Mouse (Mus musculus) left cerebral cortex, postnatal 14 days (tissue): ENCODE results near the gene Sesn1. TPM values are rescaled to one million over a fixed set of nuclear protein-coding genes. Genes with fewer than 3 reads are reported as not detected.
"Not testable (repeated sequence)": the region's sequence is repeated elsewhere in the genome, so short reads cannot be mapped to it uniquely, and the experiment has no call there.

Source experiments
- DNase-seq, 2 experiments: peaks; one replicate each; pipeline ENCODE4 v3.0.0; 2021 to 2022; ENCODE audit warnings: low spot score in 2 of 2, mixed read lengths in 1 of 2
- intact Hi-C: fragments of 180-260 bp; cut with DNase I; formaldehyde crosslinking; loops from one replicate; pipeline ENCODE4 v1.15.1; 2025
- total RNA-seq, 2 experiments: library from RNA; stranded (reverse); gene quantifications; 2 replicates each; pipeline ENCODE4 v1.2.3; 2021

The Sesn1 gene
- total RNA-seq, 2 experiments from 2014 or later: 39.3 to 52.8 TPM

DNA sequence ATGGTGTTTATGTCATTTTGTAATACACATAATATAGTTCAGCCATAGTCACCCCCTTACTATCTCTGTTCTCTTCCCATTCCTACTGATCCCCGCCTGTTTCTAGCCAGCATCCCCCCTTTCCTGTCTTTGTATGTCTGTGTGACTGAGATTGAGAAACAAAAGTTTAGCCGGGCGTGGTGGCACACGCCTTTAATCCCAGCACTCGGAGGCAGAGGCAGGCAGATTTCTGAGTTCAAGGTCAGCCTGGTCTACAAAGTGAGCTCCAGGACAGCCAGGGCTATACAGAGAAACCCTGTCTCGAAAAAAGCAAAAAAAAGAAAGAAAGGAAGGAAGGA is 9.0 kb downstream of the Sesn1 start:
- intact Hi-C loops: not testable (repeated sequence)

DNA sequence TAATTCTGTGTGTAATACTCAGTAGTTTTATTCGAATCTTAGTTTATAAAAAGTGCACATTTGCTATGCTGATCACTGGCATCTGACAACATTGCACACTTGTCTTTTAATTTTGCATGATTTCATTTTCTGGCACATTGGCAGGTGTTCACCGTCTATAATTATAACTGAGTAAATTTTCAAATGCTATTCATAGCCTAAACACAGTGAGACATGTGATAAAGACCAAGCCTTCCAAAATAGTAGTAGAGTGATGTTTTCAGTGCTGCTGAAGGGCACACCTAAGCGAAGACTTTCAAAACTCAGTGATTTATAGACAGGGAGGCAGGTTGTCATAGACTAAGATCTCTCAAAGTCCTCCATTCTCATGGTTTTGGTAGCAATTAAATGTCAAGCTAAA is 9.6 kb downstream of the Sesn1 start:
- no peak for DNase-seq
- intact Hi-C loops: no loop called here

More for the DNA sequence above, 9.0 kb downstream of the Sesn1 start:
- DNase-seq: not testable (repeated sequence)

DNA sequence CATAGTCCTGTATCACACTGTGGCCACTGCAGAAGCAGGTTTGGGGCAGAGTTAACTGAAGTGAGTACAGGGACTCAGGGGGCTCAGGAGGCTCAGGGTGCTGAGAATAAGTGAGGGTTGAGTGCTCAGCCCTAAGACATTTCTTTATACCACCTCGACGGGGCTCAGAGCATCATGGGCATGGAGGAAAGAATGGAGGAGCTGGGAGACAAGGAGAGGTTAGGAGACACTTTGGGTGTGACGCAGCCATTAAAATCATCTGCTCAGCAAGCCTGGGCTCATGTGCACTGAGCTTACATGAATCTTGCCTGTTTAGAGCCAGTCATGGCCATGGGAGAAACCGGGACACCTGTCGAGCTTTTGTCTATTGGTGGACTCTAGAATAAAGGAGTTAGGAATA is 10.7 kb downstream of the Sesn1 start:
- intact Hi-C loops: no loop called here
- no peak for DNase-seq

DNA sequence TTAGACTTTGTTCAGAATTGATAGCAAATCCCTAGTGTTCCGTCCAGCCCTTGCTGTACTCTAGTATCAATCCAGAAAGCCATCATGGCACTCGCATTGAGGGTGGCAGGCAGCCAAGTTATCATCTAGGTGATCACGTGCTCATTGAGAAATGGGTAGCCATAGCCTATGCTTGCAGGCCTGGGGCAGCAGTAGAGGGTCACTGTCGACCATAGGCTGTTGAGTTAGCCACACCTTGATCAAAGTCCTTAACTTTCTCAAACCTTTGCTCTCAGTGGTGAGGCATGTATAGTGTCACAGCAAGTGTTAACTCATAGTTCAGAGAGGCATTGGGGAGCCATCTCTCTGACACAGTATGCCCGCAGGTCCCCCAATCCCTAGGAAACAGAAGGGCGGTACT is 11.4 kb downstream of the Sesn1 start:
- intact Hi-C loops: no loop called here
- DNase-seq: no peak

DNA sequence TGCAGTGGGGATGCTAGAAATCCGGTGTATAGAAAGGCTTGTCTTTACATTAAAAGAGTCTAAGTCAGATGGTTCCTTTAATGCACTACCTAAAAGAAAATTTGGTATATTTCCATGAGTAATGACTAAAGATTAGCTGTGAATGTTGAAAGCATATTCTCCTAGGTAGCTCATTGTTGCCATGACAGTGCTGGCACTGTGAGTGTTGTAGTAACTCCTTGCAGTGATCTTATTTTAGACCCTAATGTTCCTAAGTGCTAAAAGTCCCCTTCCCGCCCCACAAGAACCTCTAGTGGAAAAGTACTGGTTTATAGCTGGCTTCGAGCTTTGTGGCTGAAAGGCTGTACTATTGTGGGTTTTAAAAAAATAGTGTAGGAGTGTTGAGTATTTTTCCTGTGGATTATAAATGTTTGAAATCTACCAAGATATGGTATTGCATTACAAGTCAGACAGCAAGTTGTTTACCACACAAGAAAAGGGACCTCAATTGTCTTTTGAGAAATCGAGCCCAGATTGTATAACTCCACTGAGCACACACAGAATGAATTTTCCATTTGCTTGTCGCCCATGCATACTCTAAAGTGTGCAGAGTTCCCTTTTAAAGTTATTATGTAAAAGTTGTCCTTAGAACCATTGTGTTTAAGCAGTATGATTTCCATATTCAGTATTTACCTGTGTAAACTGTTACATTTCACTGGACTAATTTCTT is 13.0 kb downstream of the Sesn1 start:
- intact Hi-C loops: no loop called here
- DNase-seq: peak; percentile 20 to 45

DNA sequence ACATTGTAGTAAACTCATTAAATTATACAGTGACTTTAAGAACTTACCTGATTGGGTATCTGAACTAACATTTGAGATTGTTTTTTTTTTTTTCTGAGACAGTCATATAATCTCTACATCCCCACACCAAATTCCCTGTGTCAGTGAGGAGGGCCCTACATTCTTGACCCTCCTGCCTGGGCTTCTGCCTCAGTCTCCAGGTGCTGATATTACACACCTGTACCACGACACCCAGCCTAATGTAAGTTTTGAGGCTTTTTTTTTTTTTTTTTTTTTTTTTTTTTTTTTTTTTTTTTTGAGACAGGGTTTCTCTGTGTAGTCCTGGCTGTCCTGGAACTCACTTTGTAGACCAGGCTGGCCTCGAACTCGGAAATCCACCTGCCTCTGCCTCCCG is 13.5 kb downstream of the Sesn1 start:
- intact Hi-C loops: not testable (repeated sequence)

DNA sequence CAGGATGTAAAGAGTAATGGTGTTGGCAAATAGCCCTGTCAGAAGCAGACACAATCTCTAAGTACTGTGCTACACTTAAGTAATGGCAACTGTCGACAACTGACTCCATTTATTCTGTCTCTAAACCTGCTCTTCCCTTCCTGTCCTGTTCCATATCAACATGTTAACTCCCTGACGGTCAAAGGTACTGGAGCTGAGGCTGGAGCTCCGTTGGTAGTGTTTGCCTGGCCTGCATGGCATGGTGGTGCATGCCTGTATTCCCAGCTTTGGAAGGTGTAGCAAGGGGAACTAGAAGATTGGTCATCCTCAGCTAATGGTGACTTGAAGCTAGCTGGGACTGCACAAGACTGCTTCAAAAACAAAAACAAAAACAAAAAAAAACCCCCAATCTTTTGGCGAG is 14.2 kb downstream of the Sesn1 start:
- intact Hi-C loops: no loop called here

More for the DNA sequence above, 13.5 kb downstream of the Sesn1 start:
- DNase-seq: not testable (repeated sequence)

DNA sequence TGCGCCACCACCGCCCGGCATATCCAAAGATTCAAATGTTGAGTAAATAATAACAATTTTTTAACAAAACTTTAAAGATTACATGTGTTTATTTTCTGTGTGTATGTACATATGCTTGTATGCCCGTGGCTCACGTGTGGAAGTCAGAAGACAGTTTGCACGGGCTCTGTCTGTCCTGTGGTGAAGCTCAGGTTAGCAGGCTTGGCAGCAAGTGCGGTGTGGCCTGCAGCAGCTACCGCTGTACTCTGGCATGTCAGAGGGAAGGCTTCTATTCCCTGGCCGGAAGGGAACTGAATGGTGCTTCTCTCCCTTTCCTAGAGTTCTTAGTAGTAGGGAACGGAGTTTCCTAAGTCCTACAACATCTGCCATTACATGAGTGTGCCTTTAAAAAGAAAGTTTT is 15.3 kb downstream of the Sesn1 start:
- intact Hi-C loops: no loop called here
- no peak for DNase-seq

More for the DNA sequence above, 14.2 kb downstream of the Sesn1 start:
- DNase-seq: no peak

DNA sequence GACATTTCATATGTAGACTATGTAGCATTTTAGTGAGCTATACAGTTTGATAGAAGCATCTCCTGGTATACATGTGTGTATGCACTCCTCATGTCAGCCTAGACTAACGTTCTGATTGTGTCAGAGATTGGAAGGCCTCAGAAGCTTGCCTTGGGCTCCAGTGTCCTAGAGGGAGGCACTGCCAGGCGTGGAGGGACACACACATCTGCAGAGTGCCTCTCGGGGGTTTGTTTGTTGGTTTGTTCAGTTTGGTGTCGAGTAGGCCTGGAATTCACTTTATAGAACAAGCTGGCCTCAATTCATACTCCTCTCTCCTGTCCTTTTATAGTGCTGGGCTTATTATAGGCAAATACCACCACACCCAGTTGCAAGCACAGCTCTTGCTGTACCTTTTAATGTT is 16.3 kb downstream of the Sesn1 start:
- intact Hi-C loops: no loop called here
- no peak for DNase-seq

DNA sequence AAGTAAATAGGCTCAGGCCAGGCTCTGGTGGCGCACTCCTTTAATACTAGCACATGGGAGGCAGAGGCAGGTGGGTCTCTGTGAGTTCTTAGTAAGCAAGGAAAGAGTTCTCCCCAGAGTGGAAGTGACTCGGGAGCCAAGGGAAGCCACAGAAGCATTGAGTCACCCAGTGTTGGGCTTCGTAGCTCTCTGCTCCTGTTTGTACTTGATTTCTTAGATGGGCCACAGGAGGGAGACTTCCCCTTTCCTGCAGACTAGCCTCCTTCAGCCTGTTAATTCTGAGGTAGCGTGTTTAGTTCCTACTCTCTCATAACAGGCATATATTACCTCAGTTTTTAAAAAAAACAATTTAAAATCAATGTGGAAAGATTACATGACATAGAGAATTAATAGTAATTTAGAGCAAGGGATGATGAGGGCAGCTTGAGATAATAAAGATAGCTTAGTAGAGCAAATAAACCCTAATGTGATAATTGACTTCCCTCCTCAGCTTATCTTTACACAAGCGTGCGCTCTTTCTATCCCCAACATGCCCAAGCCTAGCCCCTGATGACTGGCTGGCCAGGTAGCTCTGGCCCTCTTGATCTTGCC is 16.9 kb downstream of the Sesn1 start:
- intact Hi-C loops: no loop called here
- DNase-seq: no peak

DNA sequence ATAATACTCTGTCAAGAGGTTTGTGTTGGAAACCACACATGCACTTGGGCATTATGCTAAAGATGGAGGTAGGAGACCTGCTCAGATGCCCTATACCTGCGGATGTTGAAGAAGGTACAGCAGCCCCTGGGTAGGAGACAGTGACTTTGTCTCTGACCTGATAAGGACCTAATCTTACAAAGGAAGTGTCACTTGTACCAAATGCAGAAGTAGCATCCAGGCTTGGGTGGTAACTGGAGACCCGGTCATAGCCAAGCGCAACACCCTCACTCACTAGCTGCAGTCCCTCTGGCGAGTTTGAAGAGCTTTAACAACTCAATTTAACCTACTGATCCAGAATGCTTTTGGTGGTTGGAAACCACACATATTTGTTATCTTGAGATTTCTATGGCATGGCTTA is 18.0 kb downstream of the Sesn1 start:
- no peak for DNase-seq
- intact Hi-C loops: no loop called here

DNA sequence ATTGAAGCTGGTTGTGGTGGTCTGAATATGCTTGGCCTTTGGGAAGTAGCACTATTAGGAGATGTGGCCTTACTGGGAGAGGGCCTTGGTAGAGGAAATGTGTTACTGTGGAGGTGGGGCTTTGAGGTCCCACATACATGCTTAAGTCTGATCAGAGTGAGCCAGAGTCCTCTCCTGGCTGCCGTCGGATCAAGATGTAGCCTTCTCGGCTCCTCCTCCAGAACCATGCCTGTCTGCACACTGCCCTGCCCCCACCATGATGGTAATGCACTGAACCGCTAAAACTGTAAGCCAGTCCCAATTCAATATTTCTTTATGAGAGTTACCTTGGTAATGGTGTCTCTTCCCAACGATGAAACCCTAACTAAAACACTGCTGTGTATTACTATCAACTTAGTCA is 19.5 kb downstream of the Sesn1 start:
- DNase-seq: no peak
- intact Hi-C loops: no loop called here

DNA sequence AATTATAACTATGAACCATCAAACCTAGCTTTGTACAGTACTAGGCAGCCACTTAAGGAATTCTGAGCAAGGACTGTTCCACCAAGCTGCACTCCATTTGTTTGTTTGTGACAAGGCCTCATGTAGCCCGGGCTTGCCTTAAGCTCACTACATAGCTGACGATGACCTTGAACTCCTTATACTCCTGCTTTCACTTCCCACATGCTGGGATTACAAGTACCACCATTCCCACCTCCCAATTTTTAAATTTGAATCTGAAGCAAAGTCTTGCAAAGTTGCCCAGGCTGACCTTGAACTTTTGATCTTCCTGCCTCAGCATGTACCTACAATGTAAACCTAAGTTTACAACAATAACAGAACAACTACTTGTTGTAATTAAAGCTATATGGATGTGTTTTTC is 20.2 kb downstream of the Sesn1 start:
- intact Hi-C loops: loop anchor here (2.0 to 5.0 kb wide), 4 partner anchors 59 to 462 kb away; partner anchors contain the start of gene Foxo3
- no peak for DNase-seq

DNA sequence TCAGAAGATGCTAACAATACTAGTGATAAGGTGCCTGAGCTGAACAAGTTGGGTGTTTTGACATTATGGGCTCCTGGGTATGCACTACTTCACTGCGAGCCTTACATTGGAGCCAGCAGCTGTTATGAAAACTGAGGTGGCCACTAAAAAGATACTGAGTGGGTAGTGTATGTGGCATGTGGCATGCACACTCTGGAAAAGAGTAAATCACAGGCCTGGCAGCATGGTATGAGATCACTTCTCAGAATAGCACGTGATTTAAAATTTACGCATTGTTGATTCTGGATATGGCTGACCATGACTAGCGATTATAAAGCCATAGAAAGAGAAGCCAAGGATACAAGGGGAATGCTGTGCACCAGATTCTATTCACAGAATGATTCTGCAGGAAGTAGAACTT is 20.7 kb downstream of the Sesn1 start:
- intact Hi-C loops: loop anchor here (2.0 to 5.0 kb wide), 4 partner anchors 58 to 462 kb away; partner anchors contain the start of gene Foxo3
- no peak for DNase-seq

DNA sequence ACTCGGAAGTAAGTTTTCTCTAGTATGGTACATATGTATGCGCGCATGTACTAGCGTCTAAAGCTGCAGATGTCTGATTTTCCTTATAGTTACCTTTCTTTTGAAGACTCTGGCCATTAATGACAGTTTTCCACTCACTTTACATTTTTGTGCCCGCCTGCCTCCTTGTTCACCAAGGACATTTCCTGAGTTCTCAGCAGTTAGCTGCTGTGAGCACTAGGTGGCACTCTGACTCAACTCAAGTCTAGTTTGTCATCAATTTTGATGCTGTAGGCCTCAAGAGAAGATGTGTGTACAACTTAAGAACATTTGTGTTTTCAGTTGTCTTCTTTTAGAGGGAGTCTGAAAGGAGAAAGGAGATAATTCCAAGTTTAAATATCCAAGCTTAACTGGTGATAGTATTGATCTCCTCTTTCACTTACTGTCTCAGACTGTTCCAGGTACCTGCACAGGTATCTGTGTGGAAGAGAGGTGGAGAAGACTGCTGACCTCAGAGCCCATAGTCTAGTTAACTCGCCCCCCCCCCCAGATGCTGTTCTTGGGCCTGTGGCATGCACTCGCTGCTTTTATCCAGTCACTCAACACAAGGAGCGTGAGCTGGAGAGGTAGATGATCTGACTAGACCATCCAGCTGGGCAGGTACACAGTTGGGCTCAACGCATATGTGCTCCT is 21.3 kb downstream of the Sesn1 start:
- DNase-seq: peak; percentile 82 to 83
- intact Hi-C loops: loop anchor here (2.0 to 5.0 kb wide), 4 partner anchors 58 to 461 kb away; partner anchors contain the start of gene Foxo3

DNA sequence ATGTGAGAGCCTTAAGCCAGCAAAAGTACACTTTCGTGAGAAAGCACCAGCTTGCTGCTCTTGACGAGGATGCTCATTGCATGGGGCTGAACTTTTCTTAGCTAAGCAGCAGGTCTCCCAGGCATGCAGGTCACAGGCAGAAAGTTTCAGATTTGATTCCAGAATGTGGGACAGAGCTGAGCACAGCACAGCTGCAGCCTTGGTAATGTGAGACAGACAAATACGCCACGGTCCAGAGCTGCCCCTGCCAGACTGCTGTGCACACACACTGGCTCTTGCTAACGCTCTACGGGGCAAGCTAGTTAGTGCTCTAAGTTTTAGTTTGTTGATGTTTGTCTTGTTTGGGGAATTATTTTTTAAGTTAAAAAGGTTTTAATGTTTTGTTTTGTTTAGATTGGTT is 22.5 kb downstream of the Sesn1 start:
- intact Hi-C loops: loop anchor here (5.0 kb wide), 3 partner anchors 145 to 460 kb away; partner anchors contain the start of gene Foxo3

DNA sequence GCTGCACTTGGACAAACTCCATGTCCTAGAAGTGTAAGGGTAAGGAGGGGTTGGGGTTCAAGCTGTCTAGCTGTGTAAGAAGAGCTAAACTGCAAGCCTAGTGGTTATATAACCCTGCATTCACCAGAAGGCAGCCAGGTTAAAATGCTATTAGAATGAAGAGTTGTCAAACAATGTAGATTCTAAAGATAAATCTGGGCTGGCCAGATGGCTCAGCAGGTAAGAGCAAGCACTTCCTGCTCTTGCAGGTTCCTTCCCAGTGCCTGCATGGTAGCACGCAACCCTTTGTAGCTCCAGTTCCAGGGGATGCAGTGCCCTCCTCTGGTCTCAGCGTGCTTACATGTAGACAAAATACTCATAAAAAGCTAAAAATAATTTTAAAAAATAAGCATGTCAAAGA is 24.4 kb downstream of the Sesn1 start:
- intact Hi-C loops: loop anchor here (5.0 kb wide), 3 partner anchors 143 to 458 kb away; partner anchors contain the start of gene Foxo3
- DNase-seq: no peak

More for the DNA sequence above, 22.5 kb downstream of the Sesn1 start:
- no peak for DNase-seq

DNA sequence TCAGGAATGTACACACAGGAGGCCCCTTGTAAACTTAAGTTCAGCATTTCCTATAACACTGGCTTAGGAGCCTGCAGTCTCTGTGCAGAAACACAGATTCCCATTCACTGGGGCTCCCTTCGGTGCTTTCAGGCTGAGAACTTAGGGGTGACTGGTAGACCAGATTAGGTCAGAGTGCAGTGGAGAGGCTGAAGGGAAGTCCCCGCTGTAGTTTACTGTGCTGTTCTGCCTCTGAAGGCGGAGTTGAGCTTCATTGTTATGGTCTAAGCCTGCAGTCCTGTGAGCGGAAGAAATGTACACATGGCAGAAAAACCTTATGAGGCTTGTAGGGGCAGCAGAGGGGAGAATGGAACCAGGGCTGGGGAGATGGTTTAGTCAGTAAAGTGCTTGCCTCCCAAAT is 29.2 kb downstream of the Sesn1 start:
- intact Hi-C loops: no loop called here

DNA sequence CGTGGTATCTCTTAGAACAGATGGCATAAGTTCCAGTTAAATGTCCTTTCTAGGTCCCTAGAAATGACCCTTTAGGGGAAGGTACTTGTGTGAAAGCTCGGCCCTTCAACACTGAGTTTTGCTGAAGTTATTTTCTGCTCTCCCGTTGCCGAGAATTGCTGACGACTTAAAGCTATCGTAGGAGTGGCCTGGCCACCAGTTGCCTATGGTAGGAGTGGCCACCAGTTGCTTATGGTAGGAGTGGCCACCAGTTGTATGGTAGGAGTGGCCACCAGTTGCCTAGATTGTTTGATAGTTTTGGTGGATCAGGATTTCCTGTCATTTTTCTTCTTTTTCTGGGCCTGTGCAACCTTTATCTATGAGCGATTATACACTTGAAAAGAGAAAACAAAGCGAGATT is 38.0 kb downstream of the Sesn1 start:
- intact Hi-C loops: no loop called here
- DNase-seq: no peak

More for the DNA sequence above, 29.2 kb downstream of the Sesn1 start:
- DNase-seq: no peak

DNA sequence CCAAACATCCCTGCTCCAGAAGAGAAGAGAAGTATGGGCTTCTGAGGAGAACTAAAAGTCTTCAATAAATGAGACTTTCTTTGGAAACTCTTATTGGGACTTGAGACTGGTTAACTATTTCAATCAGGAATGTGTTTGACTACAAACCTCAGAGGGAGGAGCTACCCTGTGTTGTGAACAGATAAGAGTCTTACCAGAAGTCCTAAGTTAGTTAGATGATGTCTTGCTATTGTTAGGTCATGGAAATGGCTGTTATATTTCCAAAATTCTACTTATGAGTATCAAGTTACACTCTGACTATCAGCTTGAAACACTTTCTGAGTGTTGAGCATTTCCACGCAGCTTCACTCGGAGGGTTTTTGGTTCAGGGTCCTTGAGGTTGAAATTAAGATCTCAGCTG is 39.0 kb downstream of the Sesn1 start:
- intact Hi-C loops: no loop called here
- no peak for DNase-seq

DNA sequence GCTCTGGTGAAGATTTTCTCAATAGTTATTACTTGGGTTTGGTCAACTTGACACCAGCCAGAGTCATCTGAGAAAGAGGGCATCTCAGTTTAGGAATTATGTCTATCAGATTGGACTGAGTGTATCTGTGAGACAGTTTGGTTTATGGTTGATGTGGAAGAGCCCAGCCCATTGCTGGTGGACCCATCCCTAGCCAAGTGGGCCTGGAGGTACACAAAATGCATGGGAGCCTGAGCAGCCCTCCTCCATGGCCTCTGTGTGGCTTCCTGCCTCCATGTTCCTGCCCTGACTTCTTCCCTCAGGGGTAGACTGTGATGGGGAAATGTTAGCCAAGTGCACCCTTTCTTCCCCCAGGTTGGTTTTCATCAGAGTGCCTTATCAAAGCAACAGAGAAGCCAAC is 50.1 kb downstream of the Sesn1 start:
- intact Hi-C loops: no loop called here
- no peak for DNase-seq
